Mouse (Mus musculus) erythroblast, embryonic 14.5 days (primary cell): Measurements from ENCODE around the gene Fpgs.

Experiments used
- GATA1 ChIP-seq: IDR thresholded peaks from 2 replicates; pipeline ENCODE4 v1.6.1; 2012; ENCODE audit warnings: low read length, inconsistent platforms, mixed read lengths
- TAL1 ChIP-seq: IDR thresholded peaks from 3 replicates; pipeline ENCODE4 v1.6.1; 2012; ENCODE audit warnings: low read length, inconsistent platforms, mixed read lengths

- no peak for TF ChIP-seq GATA1
- TF ChIP-seq TAL1: no peak
These were observed 59.0 kb downstream of the Fpgs start for GRCm38 (mm10) chr2:32644799-32645475.
